Mouse (Mus musculus) brain, embryonic 14.5 days (tissue): ENCODE data around the gene Daam1. TPM values are rescaled to one million over a fixed set of nuclear protein-coding genes. Genes with fewer than 3 reads are reported as not detected.
A peak's percentile ranks its signal among the peaks of the same experiment; 100 is the strongest.

Experiments used
- DNase-seq: peaks from one replicate; pipeline ENCODE4 v3.0.0-alpha.2; 2011; ENCODE audit warnings: low read depth
- CTCF ChIP-seq: fragments of 200-500 bp; IDR thresholded peaks from 2 replicates; pipeline ENCODE4 v1.5.1; 2012; ENCODE audit warnings: inconsistent platforms, mild to moderate bottlenecking, moderate library complexity, borderline replicate concordance; ENCODE audit not compliant: insufficient read depth, insufficient read length; ENCODE audit errors: extremely low read depth
- POLR2A ChIP-seq: fragments of 200-500 bp; IDR thresholded peaks from 2 replicates; pipeline ENCODE4 v1.6.1; 2012; ENCODE audit warnings: mild to moderate bottlenecking, inconsistent platforms, borderline replicate concordance; ENCODE audit not compliant: poor library complexity, insufficient read depth, insufficient read length, severe bottlenecking; ENCODE audit errors: extremely low read depth
- polyA plus RNA-seq: library from polyadenylated mRNA; depleted of rRNA; stranded (reverse); fragments of >200 nt; gene quantifications from 2 replicates; pipeline ENCODE4 v1.2.3, GENCODE M21; 2012; rRNA removed

Gene Daam1
- 28.7 and 47.3 TPM in 2 replicates for polyA plus RNA-seq

GRCm38 (mm10) chr12:71830607-71831257 is at the start of gene Daam1:
Daam1 (plus strand) TSS chr12:71831078.
- peak; percentile 80; the same call in 1 of the 2 replicates for TF ChIP-seq POLR2A
- peak; percentile 19; the same call in 1 of the 2 replicates for TF ChIP-seq CTCF
- DNase-seq = peak; percentile 100

DNA sequence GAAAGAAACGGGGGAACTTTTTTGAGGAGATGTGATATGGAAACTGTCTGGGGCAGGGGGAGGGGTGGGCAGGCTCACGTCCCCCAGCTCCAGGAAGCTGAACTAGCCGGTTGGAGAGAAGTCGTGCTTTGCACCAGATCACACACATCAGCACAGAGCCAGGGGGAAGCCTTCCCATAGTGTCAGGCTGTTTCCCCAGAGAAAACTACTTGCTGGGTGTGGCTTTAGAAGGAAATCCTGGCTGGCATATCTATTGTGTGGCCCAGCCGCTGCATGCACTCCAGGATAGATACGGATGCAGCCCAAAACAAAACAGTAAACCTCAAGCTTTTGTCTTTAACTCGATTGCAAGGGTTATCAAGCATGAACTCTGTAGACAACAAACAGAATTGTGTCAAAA is 49.7 kb upstream of the Daam1 start:
- no peak for DNase-seq
- TF ChIP-seq CTCF (no peak), POLR2A (no peak)

GRCm38 (mm10) chr12:71783970-71784369 is 46.9 kb upstream of the Daam1 start:
- DNase-seq = no peak
- no peak for TF ChIP-seq POLR2A
- TF ChIP-seq CTCF = no peak

DNA sequence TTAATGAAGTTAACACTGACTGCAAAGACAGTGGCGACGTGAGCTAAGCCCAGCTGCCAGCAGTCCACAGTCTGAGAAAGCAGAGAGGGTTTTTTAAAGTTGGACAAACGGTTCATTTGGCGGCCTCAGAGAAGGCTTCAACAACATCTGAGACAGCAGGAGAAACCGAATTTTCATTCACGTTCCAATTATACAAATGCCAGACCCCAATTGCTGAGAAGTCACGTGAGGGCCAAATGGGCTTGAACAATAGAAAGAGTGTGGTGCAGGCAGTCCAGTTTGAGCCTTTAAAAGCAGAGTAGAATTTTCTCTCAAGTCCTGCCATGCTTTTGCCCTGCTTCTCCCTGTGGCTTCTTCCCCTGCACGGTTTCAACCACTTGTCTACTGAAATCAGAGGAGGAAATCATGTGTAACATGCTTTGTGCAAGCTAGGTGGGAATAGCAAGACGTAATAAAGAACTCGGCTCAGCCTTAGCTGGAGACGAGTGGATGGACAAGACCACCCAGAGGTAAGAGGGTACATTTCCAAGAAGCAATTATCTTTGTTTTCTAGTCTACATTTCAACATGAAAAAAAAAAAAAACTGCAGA is 46.1 kb upstream of the Daam1 start:
- no peak for TF ChIP-seq POLR2A
- TF ChIP-seq CTCF = no peak
- peak; percentile 66 for DNase-seq

GRCm38 (mm10) chr12:71786521-71786920 is 44.4 kb upstream of the Daam1 start:
- DNase-seq = no peak
- no peak for TF ChIP-seq CTCF
- no peak for TF ChIP-seq POLR2A

GRCm38 (mm10) chr12:71788791-71789190 is 42.1 kb upstream of the Daam1 start:
- TF ChIP-seq POLR2A (no peak), CTCF (no peak)
- no peak for DNase-seq

- TF ChIP-seq POLR2A (no peak), CTCF (no peak)
- DNase-seq = no peak
Observed at GRCm38 (mm10) chr12:71790581-71790980, 40.3 kb upstream of the Daam1 start.

- DNase-seq = no peak
- no peak for TF ChIP-seq POLR2A
- TF ChIP-seq CTCF = no peak
Observed at GRCm38 (mm10) chr12:71793114-71793513, 37.8 kb upstream of the Daam1 start.

- TF ChIP-seq CTCF = no peak
- no peak for TF ChIP-seq POLR2A
Observed at GRCm38 (mm10) chr12:71795626-71796025, 35.3 kb upstream of the Daam1 start.

GRCm38 (mm10) chr12:71796517-71796916 is 34.4 kb upstream of the Daam1 start:
- no peak for DNase-seq
- no peak for TF ChIP-seq CTCF
- no peak for TF ChIP-seq POLR2A

More at GRCm38 (mm10) chr12:71795626-71796025, 35.3 kb upstream of the Daam1 start:
- DNase-seq = no peak

- DNase-seq = no peak
- TF ChIP-seq CTCF = no peak
- no peak for TF ChIP-seq POLR2A
Observed at GRCm38 (mm10) chr12:71807306-71807705, 23.6 kb upstream of the Daam1 start.

GRCm38 (mm10) chr12:71808631-71809030 is 22.2 kb upstream of the Daam1 start:
- DNase-seq = no peak
- no peak for TF ChIP-seq CTCF
